ENCODE assay signal across 29 mouse cellular contexts in the genomic region with DNA sequence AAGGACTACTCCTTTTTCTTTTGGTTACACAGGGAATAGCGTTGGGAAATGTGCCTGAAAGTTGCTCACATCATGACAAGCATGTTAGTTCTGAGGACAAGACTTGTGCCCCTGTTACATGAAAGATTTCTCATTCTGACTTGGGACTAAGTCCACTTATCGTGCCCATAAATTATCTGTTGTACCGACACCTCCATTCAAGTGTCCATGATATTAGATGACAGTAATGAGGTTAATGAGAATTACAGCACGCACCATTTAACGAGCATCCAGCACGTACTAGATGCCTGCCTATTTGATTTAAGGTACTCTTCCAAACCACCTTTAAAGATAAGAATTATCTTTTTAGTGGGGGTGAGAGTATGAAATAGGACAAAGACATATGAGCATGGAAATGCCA.
"Had no signal": no experiment of that assay in that cellular context is flagged by ENCODE, and none has a peak within 500 bp of the region (broad histone marks: within the 10 kb centered on the region; RNA-seq: fewer than 3 reads in every experiment).

No protein-coding gene starts in this region.

- H3K9ac ChIP-seq: limb, embryonic 12.5 days; limb, embryonic 13.5 days; limb, embryonic 15.5 days; liver, embryonic 13.5 days; liver, embryonic 14.5 days; liver, embryonic 15.5 days; liver, postnatal 0 days; lung, embryonic 14.5 days; lung, embryonic 15.5 days; midbrain, embryonic 12.5 days; midbrain, embryonic 13.5 days; midbrain, embryonic 15.5 days had no signal

- H3K36me3 ChIP-seq: limb, embryonic 10.5 days; limb, embryonic 12.5 days; limb, embryonic 13.5 days; limb, embryonic 15.5 days; liver, embryonic 13.5 days; liver, embryonic 15.5 days; lung, embryonic 15.5 days; midbrain, embryonic 12.5 days; midbrain, embryonic 13.5 days; midbrain, embryonic 15.5 days had no signal

- H3K27me3 ChIP-seq: limb, embryonic 12.5 days; limb, embryonic 13.5 days; limb, embryonic 15.5 days; liver, embryonic 13.5 days; liver, embryonic 15.5 days; lung, embryonic 15.5 days; megakaryocyte, embryonic 14.5 days; midbrain, embryonic 12.5 days; midbrain, embryonic 13.5 days; midbrain, embryonic 15.5 days had no signal

- H3K4me3 ChIP-seq: left cerebral cortex, adult 2 months; limb, embryonic 10.5 days; limb, embryonic 12.5 days; limb, embryonic 13.5 days; limb, embryonic 15.5 days; liver, embryonic 13.5 days; liver, embryonic 15.5 days; lung, embryonic 15.5 days; megakaryocyte, embryonic 14.5 days; midbrain, embryonic 12.5 days; midbrain, embryonic 13.5 days; midbrain, embryonic 15.5 days; myocyte had no signal

- DNase-seq: left cerebral cortex, postnatal 4 days; liver; liver, embryonic 13.5 days; liver, postnatal 0 days; lung, adult 18-20 months; lung, adult 2 months; lung, embryonic 14.5 days; lung, postnatal 10 days; lung, postnatal 14 days; lung, postnatal 36 days; lung, postnatal 4 days; midbrain, embryonic 14.5 days had no signal

- H3K9me3 ChIP-seq: limb, embryonic 10.5 days; limb, embryonic 12.5 days; limb, embryonic 13.5 days; limb, embryonic 15.5 days; liver, embryonic 13.5 days; liver, embryonic 15.5 days; lung, embryonic 15.5 days; midbrain, embryonic 12.5 days; midbrain, embryonic 13.5 days; midbrain, embryonic 15.5 days had no signal

- ATAC-seq: liver, postnatal 0 days; lung, postnatal 0 days; midbrain, embryonic 13.5 days; midbrain, embryonic 15.5 days; midbrain, embryonic 16.5 days had no signal

- H3K4me1 ChIP-seq: limb, embryonic 12.5 days; limb, embryonic 13.5 days; limb, embryonic 15.5 days; liver, embryonic 13.5 days; liver, embryonic 15.5 days; lung, embryonic 15.5 days; megakaryocyte, embryonic 14.5 days; midbrain, embryonic 12.5 days had no signal

- H3K27ac ChIP-seq: left cerebral cortex, adult 2 months; limb, embryonic 10.5 days; limb, embryonic 12.5 days; limb, embryonic 13.5 days; limb, embryonic 15.5 days; liver, embryonic 13.5 days; liver, embryonic 14.5 days; liver, embryonic 15.5 days; lung, embryonic 15.5 days; macrophage; midbrain, embryonic 12.5 days; midbrain, embryonic 13.5 days; midbrain, embryonic 15.5 days had no signal

- H3K4me2 ChIP-seq: limb, embryonic 12.5 days; limb, embryonic 13.5 days; limb, embryonic 15.5 days; liver, embryonic 11.5 days; liver, embryonic 13.5 days; liver, embryonic 15.5 days; lung, embryonic 14.5 days; lung, embryonic 15.5 days; midbrain, embryonic 12.5 days; midbrain, embryonic 13.5 days; midbrain, embryonic 15.5 days had no signal
